Mouse (Mus musculus): ENCODE measurements at regions not wholly inside any gene's neighbourhood (a gene's known extent, or its start where the extent isn't known, plus 50 kb on each side); places are given as distances from the start of the nearest gene placed in this dataset.

GRCm38 (mm10) chr13:84058251-84058650 is 163.8 kb upstream of the Tmem161b start:
- WGBS = 26% methylated on average over 3 of the region's 3 CpGs
- Histone ChIP-seq H3K27me3 (ENCODE audit: control insufficient read depth, insufficient read depth, low read length) (no peaks in the 10 kb centered on the region), H3K4me2 (ENCODE audit: low read depth, low read length) (peak overlapping the region; percentile 57), H3K4me1 (ENCODE audit: control insufficient read depth, insufficient read depth, low read length) (peaks cover 20% of the 10 kb centered on the region), H3K9me3 (ENCODE audit: control insufficient read depth, low read length) (no peaks in the 10 kb centered on the region), H3K36me3 (ENCODE audit: control insufficient read depth, insufficient read depth, low read length) (no peaks in the 10 kb centered on the region), H3K9ac (replicated peaks; ENCODE audit: low read depth, low read length) (peak overlapping the region; percentile 64), H3K4me3 (ENCODE audit: low read depth, low read length) (peak overlapping the region; percentile 20; the same call in 1 of the 2 replicates), H3K27ac (ENCODE audit: low read depth, low read length) (peak overlapping the region; percentile 98)
- no peak for ATAC-seq (ENCODE audit: low read depth)

DNA sequence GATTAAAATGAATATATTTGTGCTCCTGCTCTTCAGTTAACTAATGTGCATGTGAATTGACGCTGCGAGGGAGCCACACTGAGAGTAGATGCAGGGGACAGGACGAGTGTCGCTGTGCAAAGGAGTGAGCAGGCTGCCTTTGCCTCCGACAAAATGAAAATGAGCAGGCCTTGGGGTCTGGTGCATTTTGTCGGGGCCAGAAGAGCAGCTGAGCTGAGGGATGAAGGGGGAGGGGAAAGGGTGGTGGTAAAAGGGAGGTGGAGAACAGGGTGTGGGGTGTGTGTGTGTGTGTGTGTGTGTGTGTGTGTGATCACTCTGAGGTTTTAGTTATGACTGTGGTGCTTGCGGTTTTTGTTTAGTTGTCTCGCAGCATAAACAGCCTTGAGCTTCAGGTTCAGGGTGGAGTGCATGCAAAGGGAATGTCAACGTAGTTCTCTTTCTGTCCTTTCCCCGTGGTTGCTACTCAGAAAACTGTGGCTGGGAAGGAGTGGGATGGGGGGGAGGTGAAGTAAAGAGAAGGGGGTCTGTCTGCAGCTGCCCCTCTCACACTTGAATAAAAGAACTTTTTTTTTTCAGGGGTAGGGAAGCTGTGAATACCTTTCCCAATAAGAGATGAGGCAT is 163.0 kb upstream of the Tmem161b start:
- peaks cover 20% of the 10 kb centered on the region for H3K4me1 ChIP-seq (ENCODE audit: control insufficient read depth, insufficient read depth, low read length)
- 3% methylated on average over 10 of the region's 10 CpGs for WGBS

DNA sequence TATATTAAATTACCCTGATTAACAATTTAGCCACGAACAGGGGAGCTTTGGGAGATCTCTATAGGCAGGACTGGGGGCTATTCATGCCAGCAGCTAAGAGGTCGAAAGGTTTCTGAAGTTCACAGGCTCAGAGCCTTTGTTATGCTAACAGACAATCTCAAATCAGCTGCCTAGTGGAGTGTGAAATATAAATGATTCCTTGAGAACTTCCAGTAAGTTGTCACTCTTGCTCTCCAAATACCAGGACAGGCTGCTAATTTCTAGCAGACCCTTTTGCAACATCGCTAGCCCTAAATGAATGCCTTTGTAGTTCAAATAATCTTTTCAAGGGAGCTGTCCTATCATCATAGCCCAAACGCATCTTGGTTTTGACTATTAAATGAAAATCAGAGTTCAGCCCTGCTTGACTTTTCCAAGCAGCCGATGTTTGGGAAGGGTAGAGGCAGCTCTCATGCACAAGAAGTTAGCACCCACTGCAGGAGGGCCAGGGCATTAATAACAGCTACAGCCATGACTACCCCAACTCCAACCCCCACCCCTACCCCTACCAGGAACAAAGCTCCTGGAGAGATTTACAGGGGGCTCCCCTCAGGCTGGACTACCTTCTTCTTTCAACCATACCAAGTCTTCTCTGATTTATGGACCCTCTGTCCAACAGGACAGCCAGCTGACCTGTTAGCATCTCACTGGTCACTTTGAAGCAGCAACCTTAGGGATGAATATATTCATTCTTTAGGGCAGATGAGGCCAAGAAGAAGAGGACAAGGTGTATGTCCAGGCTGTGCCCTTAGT is 162.2 kb upstream of the Tmem161b start:
- peak overlapping the region; percentile 64 for H3K9ac ChIP-seq (replicated peaks; ENCODE audit: low read depth, low read length)
- no peaks in the 10 kb centered on the region for H3K27me3 ChIP-seq (ENCODE audit: control insufficient read depth, insufficient read depth, low read length)
- H3K9me3 ChIP-seq (ENCODE audit: control insufficient read depth, low read length) = no peaks in the 10 kb centered on the region
- no peaks in the 10 kb centered on the region for H3K36me3 ChIP-seq (ENCODE audit: control insufficient read depth, insufficient read depth, low read length)
- H3K4me1 ChIP-seq (ENCODE audit: control insufficient read depth, insufficient read depth, low read length) = peaks cover 20% of the 10 kb centered on the region
- H3K4me2 ChIP-seq (ENCODE audit: low read depth, low read length) = peak overlapping the region; percentile 57
- peak; percentile 64 for ATAC-seq (ENCODE audit: low read depth)
- 4% methylated on average over 5 of the region's 5 CpGs for WGBS
- peak overlapping the region; percentile 98 for H3K27ac ChIP-seq (ENCODE audit: low read depth, low read length)
- H3K4me3 ChIP-seq (ENCODE audit: low read depth, low read length) = peak overlapping the region; percentile 22

More for the DNA sequence above, 163.0 kb upstream of the Tmem161b start:
- peak overlapping the region; percentile 57 for H3K4me2 ChIP-seq (ENCODE audit: low read depth, low read length)
- H3K9ac ChIP-seq (replicated peaks; ENCODE audit: low read depth, low read length) = peak overlapping the region; percentile 64
- H3K9me3 ChIP-seq (ENCODE audit: control insufficient read depth, low read length) = no peaks in the 10 kb centered on the region
- H3K4me3 ChIP-seq (ENCODE audit: low read depth, low read length) = peak overlapping the region; percentile 20
- peak overlapping the region; percentile 98 for H3K27ac ChIP-seq (ENCODE audit: low read depth, low read length)
- peak; percentile 67 for ATAC-seq (ENCODE audit: low read depth)
- no peaks in the 10 kb centered on the region for H3K27me3 ChIP-seq (ENCODE audit: control insufficient read depth, insufficient read depth, low read length)
- no peaks in the 10 kb centered on the region for H3K36me3 ChIP-seq (ENCODE audit: control insufficient read depth, insufficient read depth, low read length)

DNA sequence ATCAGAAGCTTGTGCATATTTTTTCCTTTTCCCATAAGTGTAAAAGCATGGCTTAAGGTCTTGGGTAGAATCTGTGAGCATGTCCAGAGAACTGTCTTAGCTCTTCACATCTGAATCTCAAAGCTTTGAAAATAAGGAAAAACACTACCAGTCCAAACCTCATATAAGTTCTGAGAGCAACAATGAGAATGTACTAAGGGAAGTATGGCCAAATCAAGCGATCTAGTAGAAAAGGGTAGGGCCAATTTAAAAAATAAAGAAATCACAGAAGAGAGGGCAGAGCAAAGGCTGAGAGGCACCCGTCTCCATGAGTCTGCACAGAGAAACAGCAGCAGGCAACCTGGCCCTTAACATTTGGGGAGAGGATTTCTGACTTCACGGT is 161.7 kb upstream of the Tmem161b start:
- 24% methylated on average over 3 of the region's 3 CpGs for WGBS
- peak overlapping the region; percentile 64 for H3K9ac ChIP-seq (replicated peaks; ENCODE audit: low read depth, low read length)
- peaks cover 23% of the 10 kb centered on the region for H3K4me1 ChIP-seq (ENCODE audit: control insufficient read depth, insufficient read depth, low read length)
- H3K4me3 ChIP-seq (ENCODE audit: low read depth, low read length) = peak overlapping the region; percentile 22
- no peaks in the 10 kb centered on the region for H3K27me3 ChIP-seq (ENCODE audit: control insufficient read depth, insufficient read depth, low read length)
- no peaks in the 10 kb centered on the region for H3K36me3 ChIP-seq (ENCODE audit: control insufficient read depth, insufficient read depth, low read length)
- H3K9me3 ChIP-seq (ENCODE audit: control insufficient read depth, low read length) = no peaks in the 10 kb centered on the region
- ATAC-seq (ENCODE audit: low read depth) = no peak
- peak overlapping the region; percentile 98 for H3K27ac ChIP-seq (ENCODE audit: low read depth, low read length)
- H3K4me2 ChIP-seq (ENCODE audit: low read depth, low read length) = peak overlapping the region; percentile 57

DNA sequence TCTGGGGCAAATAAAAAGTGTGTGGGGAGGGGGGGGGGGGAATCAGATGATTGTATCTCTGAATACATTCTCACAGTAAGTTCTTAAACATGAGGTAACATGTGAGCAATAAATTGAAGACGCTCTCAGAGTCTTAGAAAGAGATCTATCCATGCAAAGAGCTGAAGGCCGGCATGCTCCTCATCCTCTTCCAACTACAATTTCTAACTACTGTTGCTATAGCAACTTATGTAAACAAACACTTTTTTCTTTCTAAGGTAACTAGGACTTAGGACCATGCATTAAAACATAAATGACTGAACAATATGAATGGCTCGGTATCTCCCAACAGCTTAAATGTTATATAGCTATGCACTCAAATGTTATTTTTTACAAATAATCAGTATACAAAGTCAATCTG is 161.2 kb upstream of the Tmem161b start:
- peak overlapping the region; percentile 98 for H3K27ac ChIP-seq (ENCODE audit: low read depth, low read length)
- 24% methylated on average over 3 of the region's 3 CpGs for WGBS
- no peak for ATAC-seq (ENCODE audit: low read depth)
- H3K4me2 ChIP-seq (ENCODE audit: low read depth, low read length) = peak overlapping the region; percentile 57
- H3K4me1 ChIP-seq (ENCODE audit: control insufficient read depth, insufficient read depth, low read length) = peaks cover 27% of the 10 kb centered on the region
- H3K36me3 ChIP-seq (ENCODE audit: control insufficient read depth, insufficient read depth, low read length) = no peaks in the 10 kb centered on the region
- H3K9me3 ChIP-seq (ENCODE audit: control insufficient read depth, low read length) = no peaks in the 10 kb centered on the region
- H3K4me3 ChIP-seq (ENCODE audit: low read depth, low read length) = peak overlapping the region; percentile 22
- no peaks in the 10 kb centered on the region for H3K27me3 ChIP-seq (ENCODE audit: control insufficient read depth, insufficient read depth, low read length)
- H3K9ac ChIP-seq (replicated peaks; ENCODE audit: low read depth, low read length) = peak overlapping the region; percentile 64

GRCm38 (mm10) chr13:84061820-84062480 is 160.1 kb upstream of the Tmem161b start:
- no peaks in the 10 kb centered on the region for H3K36me3 ChIP-seq (ENCODE audit: control insufficient read depth, insufficient read depth, low read length)
- ATAC-seq (ENCODE audit: low read depth) = no peak
- H3K9me3 ChIP-seq (ENCODE audit: control insufficient read depth, low read length) = no peaks in the 10 kb centered on the region
- H3K4me1 ChIP-seq (ENCODE audit: control insufficient read depth, insufficient read depth, low read length) = peaks cover 35% of the 10 kb centered on the region
- peak overlapping the region; percentile 31 for H3K4me3 ChIP-seq (ENCODE audit: low read depth, low read length)
- H3K9ac ChIP-seq (replicated peaks; ENCODE audit: low read depth, low read length) = peak overlapping the region; percentile 82
- no peaks in the 10 kb centered on the region for H3K27me3 ChIP-seq (ENCODE audit: control insufficient read depth, insufficient read depth, low read length)
- H3K4me2 ChIP-seq (ENCODE audit: low read depth, low read length) = peak overlapping the region; percentile 57
- H3K27ac ChIP-seq (ENCODE audit: low read depth, low read length) = peak overlapping the region; percentile 96
- WGBS = 15% methylated on average over 7 of the region's 7 CpGs

- H3K4me1 ChIP-seq (ENCODE audit: control insufficient read depth, insufficient read depth, low read length) = peaks cover 40% of the 10 kb centered on the region
- no peak for ATAC-seq (ENCODE audit: low read depth)
- 17% methylated on average over 2 of the region's 2 CpGs for WGBS
Measured at GRCm38 (mm10) chr13:84062616-84063015, 159.5 kb upstream of the Tmem161b start.

GRCm38 (mm10) chr13:84063406-84063805 is 158.7 kb upstream of the Tmem161b start:
- H3K27me3 ChIP-seq (ENCODE audit: control insufficient read depth, insufficient read depth, low read length) = no peaks in the 10 kb centered on the region

More at GRCm38 (mm10) chr13:84062616-84063015, 159.5 kb upstream of the Tmem161b start:
- Histone ChIP-seq H3K9me3 (ENCODE audit: control insufficient read depth, low read length) (no peaks in the 10 kb centered on the region), H3K4me3 (ENCODE audit: low read depth, low read length) (peak overlapping the region; percentile 31), H3K27me3 (ENCODE audit: control insufficient read depth, insufficient read depth, low read length) (no peaks in the 10 kb centered on the region), H3K36me3 (ENCODE audit: control insufficient read depth, insufficient read depth, low read length) (no peaks in the 10 kb centered on the region), H3K4me2 (ENCODE audit: low read depth, low read length) (peak overlapping the region; percentile 57), H3K27ac (ENCODE audit: low read depth, low read length) (peak overlapping the region; percentile 96), H3K9ac (replicated peaks; ENCODE audit: low read depth, low read length) (peak overlapping the region; percentile 82)

More at GRCm38 (mm10) chr13:84063406-84063805, 158.7 kb upstream of the Tmem161b start:
- H3K4me3 ChIP-seq (ENCODE audit: low read depth, low read length) = peak overlapping the region; percentile 31
- WGBS = 17% methylated on average over 2 of the region's 2 CpGs
- no peaks in the 10 kb centered on the region for H3K9me3 ChIP-seq (ENCODE audit: control insufficient read depth, low read length)
- peak overlapping the region; percentile 82 for H3K9ac ChIP-seq (replicated peaks; ENCODE audit: low read depth, low read length)
- H3K27ac ChIP-seq (ENCODE audit: low read depth, low read length) = peak overlapping the region; percentile 88
- H3K36me3 ChIP-seq (ENCODE audit: control insufficient read depth, insufficient read depth, low read length) = no peaks in the 10 kb centered on the region
- no peak for ATAC-seq (ENCODE audit: low read depth)
- H3K4me2 ChIP-seq (ENCODE audit: low read depth, low read length) = peak overlapping the region; percentile 57
- H3K4me1 ChIP-seq (ENCODE audit: control insufficient read depth, insufficient read depth, low read length) = peaks cover 40% of the 10 kb centered on the region
